Mouse (Mus musculus) E14TG2a.4 (cell line): Measurements from ENCODE around the gene Cenpe.

Experiments
- H3K27me3 ChIP-seq: 2 replicates; pipeline ENCODE4 v1.6.1; 2014; ENCODE audit warnings: low read length, control low read depth; ENCODE audit not compliant: insufficient read depth
- H3K36me3 ChIP-seq: 2 replicates; pipeline ENCODE4 v1.6.1; 2014; ENCODE audit warnings: low read length, control low read depth; ENCODE audit not compliant: insufficient read depth
- H3K4me1 ChIP-seq: replicated peaks from 2 replicates; pipeline ENCODE4 v1.6.1; 2014; ENCODE audit warnings: low read depth, low read length, control low read depth
- H3K4me3 ChIP-seq: replicated peaks from 2 replicates; pipeline ENCODE4 v1.5.1; 2014; ENCODE audit warnings: mild to moderate bottlenecking, low read length
- H3K9me3 ChIP-seq: 2 replicates; pipeline ENCODE4 v1.6.1; 2014; ENCODE audit warnings: low read length, control low read depth
- CTCF ChIP-seq: conservative IDR thresholded peaks from 2 replicates; pipeline ENCODE4 v1.5.1; 2014; ENCODE audit warnings: low read length
- NANOG ChIP-seq: IDR thresholded peaks from 2 replicates; pipeline ENCODE4 v1.6.1; 2014; ENCODE audit warnings: borderline replicate concordance, low read length, mixed read lengths
- POU5F1 ChIP-seq: IDR thresholded peaks from 2 replicates; pipeline ENCODE4 v1.6.1; 2014; ENCODE audit warnings: low read length, borderline replicate concordance

The Cenpe gene

DNA sequence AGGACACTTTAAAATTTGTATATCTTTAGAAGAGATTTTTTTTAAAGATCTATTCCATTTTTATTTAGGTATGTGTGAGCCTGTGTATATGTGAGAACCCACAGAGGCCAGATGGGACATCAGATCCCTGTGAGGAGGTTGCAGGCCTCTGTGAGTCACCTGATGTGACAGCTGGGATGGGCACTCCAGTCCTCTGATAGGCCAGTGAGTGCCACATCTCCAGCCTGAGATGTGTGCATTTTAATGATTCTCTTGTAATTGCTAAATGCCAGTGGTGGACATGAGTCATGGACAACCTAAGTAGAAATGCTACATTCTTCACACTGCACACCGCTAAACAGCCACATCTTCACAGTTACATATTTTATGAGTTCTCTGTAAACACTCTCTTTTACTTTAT, 76.8 kb downstream of the Cenpe start:
- TF ChIP-seq NANOG, result no peak
- no peak for TF ChIP-seq CTCF
- TF ChIP-seq POU5F1, result no peak
- no peaks in the 10 kb centered on the region for H3K9me3 ChIP-seq
- H3K4me3 ChIP-seq, result no peak overlapping the region
- no peaks in the 10 kb centered on the region for H3K36me3 ChIP-seq
- H3K27me3 ChIP-seq, result no peaks in the 10 kb centered on the region
- peaks cover 6% of the 10 kb centered on the region for H3K4me1 ChIP-seq

DNA sequence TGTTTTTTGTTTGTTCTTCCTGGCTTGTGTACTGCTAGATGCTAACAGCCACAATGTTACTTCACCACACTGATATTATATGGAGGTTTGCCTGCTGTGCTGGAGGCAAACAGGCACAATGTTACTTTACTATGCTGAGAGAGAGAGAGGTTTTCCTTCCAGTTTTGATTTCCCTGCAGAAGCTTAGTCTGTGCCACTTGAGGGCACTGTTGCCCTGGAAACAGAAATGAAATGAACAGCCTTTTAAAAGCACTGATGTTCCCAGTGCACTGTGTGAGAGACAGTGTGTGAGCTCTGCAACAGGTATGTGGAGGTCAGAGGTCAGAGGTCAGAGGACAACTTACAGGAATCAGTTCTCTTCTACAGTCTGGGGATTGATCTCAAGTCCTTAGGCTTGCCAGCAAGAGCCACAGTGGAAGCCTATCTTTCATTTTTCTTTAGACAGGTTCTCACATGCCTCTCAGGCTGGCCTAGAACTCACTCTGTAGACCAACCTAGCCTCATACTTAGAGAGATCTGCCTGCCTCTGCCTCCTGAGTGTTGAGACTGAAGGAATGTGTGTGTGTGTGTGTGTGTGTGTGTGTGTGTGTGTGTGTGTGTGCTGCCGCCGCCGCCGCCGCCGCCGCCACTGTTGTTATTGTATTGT, 78.0 kb downstream of the Cenpe start:
- Histone ChIP-seq H3K27me3 (no peaks in the 10 kb centered on the region), H3K4me3 (no peak overlapping the region), H3K36me3 (no peaks in the 10 kb centered on the region), H3K9me3 (no peaks in the 10 kb centered on the region), H3K4me1 (no peaks in the 10 kb centered on the region)
- peak; percentile 45 for TF ChIP-seq CTCF
- no peak for TF ChIP-seq NANOG
- TF ChIP-seq POU5F1, result no peak

DNA sequence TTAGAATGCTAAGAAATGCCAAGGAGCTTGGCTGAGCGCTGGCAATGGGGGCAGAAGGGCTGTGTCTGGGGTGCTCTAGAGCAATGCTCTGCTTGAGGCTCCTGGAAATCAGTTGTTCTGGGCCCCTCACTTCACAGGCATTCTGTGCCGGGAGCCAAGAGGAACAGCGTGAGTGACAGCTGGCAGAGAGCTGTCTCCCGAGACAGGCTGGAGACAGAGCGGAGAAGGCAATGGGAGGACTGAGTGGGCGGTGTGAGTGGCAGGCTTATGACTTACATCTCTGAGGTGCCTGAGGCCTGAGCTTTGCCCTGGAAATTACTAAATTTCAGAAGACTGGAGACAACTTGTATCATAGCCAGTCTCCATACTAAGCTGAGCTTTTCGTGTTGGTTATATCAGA, 81.4 kb downstream of the Cenpe start:
- Histone ChIP-seq H3K27me3 (no peaks in the 10 kb centered on the region), H3K9me3 (no peaks in the 10 kb centered on the region), H3K4me1 (no peaks in the 10 kb centered on the region), H3K36me3 (no peaks in the 10 kb centered on the region), H3K4me3 (no peak overlapping the region)
- TF ChIP-seq POU5F1 (no peak), CTCF (no peak), NANOG (no peak)

DNA sequence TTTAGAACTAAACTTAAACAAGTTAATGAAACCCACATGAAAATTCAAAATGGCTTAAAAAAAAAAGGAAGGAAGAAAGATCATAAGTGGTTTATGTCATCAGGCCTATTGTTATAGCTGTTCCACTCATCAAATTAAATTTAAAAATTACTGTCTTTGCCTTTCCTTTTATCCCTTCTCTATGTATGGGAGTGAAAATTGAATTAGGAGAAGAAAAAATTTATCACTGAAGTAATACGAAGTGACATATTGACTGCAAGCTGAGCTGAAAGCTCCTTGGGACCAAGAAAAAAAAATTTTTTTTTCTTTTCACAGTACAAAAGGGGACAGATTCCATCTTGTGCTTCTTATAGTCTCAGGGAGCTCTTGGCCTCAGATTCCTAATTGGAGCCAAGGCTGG, 83.2 kb downstream of the Cenpe start:
- Histone ChIP-seq H3K9me3 (no peaks in the 10 kb centered on the region), H3K36me3 (no peaks in the 10 kb centered on the region), H3K4me1 (no peaks in the 10 kb centered on the region), H3K27me3 (no peaks in the 10 kb centered on the region), H3K4me3 (no peak overlapping the region)
- TF ChIP-seq NANOG (no peak), CTCF (no peak), POU5F1 (no peak)

DNA sequence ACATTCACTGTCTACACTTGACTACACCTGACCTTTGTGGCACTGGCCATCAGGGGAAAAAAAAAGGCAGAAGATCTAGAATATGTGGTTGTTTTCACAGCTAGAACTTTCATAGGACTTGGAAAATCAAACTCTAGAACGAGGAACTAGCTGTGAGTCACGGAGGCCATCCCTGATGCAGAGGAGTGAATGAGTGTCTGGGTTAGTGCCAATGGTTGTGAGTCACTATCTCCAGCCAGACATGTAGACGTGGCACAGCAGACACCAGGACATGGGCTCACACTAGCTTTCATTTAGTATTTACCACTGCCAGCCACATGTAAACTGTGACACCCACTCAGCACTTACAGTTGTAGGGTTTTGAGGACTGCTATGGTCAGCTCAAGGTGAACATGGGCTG, 86.2 kb downstream of the Cenpe start:
- no peak overlapping the region for H3K4me3 ChIP-seq
- H3K4me1 ChIP-seq, result no peaks in the 10 kb centered on the region
- TF ChIP-seq NANOG, result no peak
- no peak for TF ChIP-seq POU5F1
- TF ChIP-seq CTCF, result no peak

DNA sequence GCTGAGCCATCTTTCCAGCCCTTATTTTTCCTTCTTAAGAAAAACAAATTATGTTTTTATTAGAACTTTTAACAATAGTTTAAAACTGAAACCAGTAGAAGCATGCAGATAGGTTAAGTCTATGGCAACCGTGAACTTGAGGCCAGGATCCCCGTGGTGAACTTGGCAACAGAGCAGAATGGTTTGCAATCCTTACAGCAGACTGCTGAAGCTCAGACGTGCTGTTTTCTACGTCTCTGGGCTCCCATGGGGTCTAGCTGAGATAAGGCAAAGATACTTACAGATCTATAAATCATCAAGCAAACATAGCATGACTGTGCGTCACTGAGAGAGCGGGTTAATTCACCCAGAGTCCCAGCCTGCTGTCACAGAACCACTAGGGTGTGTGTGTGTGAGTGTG, 87.7 kb downstream of the Cenpe start:
- no peak overlapping the region for H3K4me3 ChIP-seq
- H3K27me3 ChIP-seq, result no peaks in the 10 kb centered on the region
- H3K4me1 ChIP-seq, result peaks cover 3% of the 10 kb centered on the region; the same call in 1 of the 2 replicates
- H3K36me3 ChIP-seq, result no peaks in the 10 kb centered on the region
- H3K9me3 ChIP-seq, result no peaks in the 10 kb centered on the region
- TF ChIP-seq NANOG (no peak), CTCF (no peak), POU5F1 (no peak)

More for the DNA sequence above, 86.2 kb downstream of the Cenpe start:
- Histone ChIP-seq H3K27me3 (no peaks in the 10 kb centered on the region), H3K9me3 (no peaks in the 10 kb centered on the region), H3K36me3 (no peaks in the 10 kb centered on the region)

DNA sequence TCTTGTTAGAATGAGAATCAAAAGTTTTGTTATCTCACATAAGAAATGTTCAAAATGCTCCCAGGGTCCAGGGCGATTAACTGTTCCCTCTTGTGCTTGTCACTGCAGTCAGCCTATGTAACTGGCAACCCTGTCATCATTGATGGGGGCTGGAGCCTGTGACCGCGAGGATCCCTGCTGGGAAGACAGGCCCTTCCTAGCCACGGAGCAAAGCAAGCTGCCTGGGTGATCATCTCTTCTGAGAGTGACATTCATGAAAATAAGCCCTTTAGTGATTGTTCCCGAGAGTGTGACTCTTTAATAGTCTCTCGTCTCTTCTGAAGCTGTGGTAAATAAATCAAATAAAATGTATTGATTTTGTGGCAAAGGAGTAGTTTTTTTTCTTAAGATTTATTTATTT, 91.7 kb downstream of the Cenpe start:
- no peaks in the 10 kb centered on the region for H3K9me3 ChIP-seq
- TF ChIP-seq NANOG, result no peak
- TF ChIP-seq CTCF, result no peak
- no peak for TF ChIP-seq POU5F1
- H3K27me3 ChIP-seq, result peaks cover 22% of the 10 kb centered on the region
- H3K4me1 ChIP-seq, result peaks cover 18% of the 10 kb centered on the region
- no peaks in the 10 kb centered on the region for H3K36me3 ChIP-seq
- H3K4me3 ChIP-seq, result no peak overlapping the region

DNA sequence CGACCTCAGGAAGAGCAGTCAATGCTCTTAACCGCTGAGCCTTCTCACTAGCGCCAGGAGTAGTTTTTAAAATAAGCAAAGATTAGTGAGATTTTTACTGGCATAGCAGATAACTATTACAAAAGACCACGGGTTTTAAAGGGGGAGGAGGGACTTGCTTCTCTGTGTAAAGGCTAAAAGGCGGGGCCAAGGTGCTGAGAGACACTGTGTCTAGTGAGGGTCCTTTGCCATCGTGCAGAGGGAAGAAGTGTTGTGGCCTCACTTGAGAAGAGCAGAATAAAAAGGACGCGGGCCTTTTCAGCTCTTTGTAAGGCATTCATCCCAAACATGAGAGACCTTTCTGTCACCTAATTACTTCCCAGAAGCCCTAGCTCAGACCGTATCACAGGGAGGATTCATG, 92.2 kb downstream of the Cenpe start:
- TF ChIP-seq NANOG (no peak), POU5F1 (no peak), CTCF (no peak)
- peaks cover 25% of the 10 kb centered on the region for H3K27me3 ChIP-seq

More for the DNA sequence above, 92.2 kb downstream of the Cenpe start:
- Histone ChIP-seq H3K9me3 (no peaks in the 10 kb centered on the region), H3K4me3 (no peak overlapping the region), H3K36me3 (no peaks in the 10 kb centered on the region), H3K4me1 (peaks cover 18% of the 10 kb centered on the region)
